Mouse (Mus musculus): ENCODE measurements around the gene Uhrf1.

The Uhrf1 gene

DNA sequence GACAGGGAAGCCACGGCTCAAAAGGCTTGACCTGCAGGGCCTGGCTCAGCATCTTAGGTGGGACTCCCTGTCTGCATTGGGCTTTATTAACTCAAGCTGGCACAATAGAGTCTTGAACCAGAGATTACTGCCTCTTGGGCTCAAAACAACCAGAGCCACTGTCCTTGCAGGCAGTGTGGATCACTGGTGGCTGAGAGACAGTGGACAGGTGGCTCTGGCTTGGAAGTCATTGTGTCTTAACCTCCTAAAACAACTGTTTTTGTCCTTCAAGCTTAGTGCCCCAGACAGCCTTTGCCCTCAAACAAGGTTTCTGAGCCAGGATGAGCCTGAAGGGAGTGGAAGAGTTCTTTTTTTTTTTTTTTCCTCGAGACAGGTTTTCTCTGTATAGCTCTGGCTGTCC lies 42.2 kb downstream of the Uhrf1 start:
- no peak for DNase-seq (ENCODE audit: low read depth, low spot score)

DNA sequence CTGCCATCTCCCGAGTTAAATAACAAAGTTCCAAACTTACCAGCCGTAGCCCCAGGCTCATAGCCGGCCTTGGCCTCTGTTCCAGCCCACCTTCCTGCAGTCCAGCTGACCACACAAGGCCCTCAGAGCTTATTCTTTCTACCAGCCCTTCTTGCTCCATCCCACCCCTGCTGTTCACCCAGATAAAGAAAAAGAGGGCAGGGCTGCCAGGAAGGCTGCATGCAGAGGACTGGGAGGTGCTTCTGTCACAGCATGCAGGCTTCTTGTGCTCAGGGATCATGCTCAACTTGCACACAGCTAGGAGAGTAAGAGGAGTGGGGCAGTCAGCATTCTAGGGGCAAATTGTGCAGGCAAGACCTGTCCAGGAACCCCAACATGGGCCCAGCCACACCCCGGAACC lies 45.0 kb downstream of the Uhrf1 start:
- DNase-seq (ENCODE audit: low read depth, low spot score): no peak

DNA sequence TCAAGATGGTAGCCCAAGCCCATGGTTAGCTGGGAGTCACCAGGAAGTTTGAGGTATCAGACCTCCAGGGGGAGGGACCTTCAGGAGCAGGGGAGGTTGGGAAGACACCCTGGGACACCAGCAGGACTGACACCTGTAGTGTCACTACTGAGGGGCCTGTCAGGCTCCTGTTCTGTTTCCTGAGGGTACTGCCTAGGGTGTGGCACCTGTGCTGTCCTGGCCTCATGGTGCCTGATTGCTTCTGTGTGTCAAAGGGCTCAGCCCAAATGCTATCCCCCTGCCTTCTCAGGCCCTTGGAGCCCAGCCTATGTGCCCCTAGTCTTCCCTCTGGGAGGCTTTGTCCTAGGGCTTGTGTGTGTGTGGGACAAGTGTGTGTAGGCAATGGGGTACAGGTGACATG lies 45.5 kb downstream of the Uhrf1 start:
- no peak for DNase-seq (ENCODE audit: low read depth, low spot score)

DNA sequence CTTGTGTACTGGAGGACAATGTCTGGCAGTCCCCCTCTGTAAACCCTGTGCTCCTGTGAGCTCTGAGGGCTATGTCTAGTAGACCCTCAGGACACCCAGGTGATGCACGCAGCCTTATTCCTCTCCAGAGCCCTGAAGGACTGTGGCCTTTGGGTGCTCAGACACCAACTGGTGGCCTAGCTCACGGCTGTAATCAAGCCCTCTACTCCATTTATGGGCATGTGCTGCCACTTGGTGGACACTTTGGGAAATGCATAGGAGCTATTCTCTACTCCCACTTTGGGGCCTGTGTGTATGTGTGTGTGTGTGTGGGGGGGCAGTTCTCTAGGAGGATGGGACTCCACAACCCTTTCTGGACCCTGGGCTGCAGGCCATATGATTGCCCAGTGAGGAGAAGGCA lies 47.6 kb downstream of the Uhrf1 start:
- no peak for DNase-seq (ENCODE audit: low read depth, low spot score)

DNA sequence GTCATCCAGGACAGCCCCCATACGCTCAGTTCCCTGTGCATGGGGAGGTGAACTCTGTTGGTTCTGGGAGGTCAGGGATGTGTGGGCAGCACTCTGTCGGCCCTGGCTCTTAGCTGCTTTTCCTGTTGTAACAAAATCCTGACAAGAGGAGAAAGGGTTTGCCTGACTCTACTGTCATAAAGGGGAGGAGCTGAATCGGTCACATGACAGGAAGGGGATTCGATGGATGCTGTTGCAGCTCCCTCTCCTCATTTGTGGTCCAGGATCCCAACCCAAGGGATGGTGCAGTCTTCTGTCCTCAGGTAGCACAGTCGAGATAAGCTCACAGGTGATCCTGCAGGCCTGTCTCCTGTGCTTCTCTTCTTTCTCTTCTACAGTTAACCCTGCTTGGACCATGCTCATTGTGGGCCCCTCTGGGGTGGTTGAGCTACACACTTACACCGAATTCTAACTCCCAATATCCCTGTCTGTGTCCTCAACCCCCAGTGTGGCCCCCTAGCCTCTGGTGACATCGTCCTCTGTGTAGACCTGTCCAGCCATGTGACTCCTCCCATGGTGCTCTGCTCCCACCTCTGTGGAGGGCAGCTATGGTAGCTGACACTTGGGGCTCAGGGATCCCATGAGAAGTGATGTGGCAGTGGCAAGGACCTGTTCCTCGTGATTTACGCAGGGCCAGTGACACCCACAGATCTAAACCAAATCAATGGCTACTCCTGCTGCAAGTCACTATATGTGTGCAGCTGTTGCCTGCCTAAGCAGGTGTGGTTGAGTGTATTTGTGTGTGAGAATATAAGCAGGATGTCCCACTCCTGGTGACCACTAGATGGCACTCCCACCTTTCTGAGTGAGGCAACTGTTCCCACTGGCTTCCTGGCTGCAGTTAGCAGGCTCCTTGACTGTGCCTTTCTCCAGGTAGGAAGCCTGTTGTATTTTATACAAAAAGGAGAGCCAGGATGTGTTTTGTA lies 54.1 kb downstream of the Uhrf1 start:
- DNase-seq (ENCODE audit: low read depth, low spot score): no peak

DNA sequence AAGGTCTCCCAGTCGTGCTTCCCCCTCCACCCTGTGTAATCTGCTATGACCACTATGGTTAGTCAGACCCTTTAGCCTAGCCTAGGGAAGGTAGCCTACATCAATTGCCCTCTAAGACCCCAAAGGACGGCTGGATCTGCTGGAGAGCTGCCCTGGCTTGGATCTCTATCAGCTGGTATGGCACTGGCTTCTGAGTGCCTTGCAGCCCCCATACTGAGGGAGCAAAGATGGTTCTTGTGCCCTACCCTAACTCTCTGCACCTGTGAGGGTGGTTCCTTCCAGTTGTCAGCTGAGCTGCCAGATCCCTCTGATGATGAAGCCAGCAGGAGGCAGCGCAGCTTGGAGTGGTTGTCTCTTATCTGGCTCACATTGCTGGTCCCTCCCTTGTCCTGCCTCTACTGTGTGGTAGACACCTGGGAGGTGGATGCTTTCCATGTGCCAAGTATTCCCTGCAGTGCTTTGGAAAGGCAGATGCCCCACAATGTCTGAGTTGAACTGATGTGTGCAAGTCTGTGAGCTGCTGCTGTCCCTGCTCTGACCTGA lies 56.1 kb downstream of the Uhrf1 start:
- no peak for DNase-seq (ENCODE audit: low read depth, low spot score)

DNA sequence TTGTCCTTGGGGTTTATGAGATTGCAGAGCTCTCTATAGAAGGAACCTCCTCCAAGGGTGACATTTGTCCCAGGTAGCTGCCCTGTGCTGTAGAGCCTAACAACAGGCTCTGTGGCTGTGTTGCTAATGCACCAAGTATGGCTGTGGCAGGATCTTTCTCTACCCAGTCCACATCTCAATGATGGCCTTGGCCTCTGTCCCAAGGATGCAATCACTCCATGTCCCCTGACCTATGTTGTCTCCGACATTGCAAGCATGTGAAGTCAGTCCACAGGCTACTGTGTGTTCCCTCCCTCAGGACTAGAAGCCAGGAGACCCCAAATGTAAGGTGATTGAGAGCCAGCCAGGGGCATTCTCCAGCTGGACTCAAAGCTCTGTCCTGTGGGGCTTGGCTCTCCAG lies 56.7 kb downstream of the Uhrf1 start:
- no peak for DNase-seq (ENCODE audit: low read depth, low spot score)

DNA sequence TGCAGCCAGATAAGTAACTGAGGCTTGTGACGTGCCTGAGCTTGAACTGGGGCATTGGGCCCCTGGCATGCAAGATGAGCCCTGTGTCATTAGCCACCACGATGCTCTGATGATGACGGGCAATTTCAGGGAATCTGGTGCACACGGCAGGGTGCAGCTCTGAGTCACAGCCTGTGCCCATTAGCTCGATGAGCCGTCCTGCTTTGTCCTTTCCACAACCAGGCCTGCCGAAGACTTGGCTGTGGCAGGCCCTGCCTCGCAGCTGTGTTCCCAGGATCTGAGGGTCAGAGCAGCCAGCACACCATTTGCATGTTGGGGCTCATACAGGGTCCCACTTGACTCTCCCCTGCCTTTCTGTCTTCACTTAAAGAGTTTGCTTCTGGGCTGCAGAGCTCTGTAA lies 57.3 kb downstream of the Uhrf1 start:
- DNase-seq (ENCODE audit: low read depth, low spot score): no peak

DNA sequence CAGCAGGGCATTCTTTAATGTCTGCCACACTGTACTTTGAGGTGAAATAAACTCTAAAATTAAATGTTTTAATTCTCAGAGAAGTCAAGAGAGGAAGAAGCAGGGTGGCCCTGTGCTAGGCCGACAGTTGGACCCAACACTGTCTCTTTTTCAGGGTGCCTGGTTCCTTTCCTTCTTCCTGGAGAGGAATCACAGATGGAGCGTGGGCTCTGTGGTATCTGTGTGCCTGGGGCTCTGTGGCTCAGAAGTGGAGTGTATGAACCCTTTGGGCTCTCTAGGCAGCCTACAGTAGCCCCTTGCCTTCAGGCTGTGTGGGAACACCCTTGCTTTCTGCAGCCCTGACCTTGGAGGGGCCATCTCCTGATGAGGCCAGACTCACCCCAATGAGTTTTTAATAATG lies 58.4 kb downstream of the Uhrf1 start:
- DNase-seq (ENCODE audit: low read depth, low spot score): no peak

DNA sequence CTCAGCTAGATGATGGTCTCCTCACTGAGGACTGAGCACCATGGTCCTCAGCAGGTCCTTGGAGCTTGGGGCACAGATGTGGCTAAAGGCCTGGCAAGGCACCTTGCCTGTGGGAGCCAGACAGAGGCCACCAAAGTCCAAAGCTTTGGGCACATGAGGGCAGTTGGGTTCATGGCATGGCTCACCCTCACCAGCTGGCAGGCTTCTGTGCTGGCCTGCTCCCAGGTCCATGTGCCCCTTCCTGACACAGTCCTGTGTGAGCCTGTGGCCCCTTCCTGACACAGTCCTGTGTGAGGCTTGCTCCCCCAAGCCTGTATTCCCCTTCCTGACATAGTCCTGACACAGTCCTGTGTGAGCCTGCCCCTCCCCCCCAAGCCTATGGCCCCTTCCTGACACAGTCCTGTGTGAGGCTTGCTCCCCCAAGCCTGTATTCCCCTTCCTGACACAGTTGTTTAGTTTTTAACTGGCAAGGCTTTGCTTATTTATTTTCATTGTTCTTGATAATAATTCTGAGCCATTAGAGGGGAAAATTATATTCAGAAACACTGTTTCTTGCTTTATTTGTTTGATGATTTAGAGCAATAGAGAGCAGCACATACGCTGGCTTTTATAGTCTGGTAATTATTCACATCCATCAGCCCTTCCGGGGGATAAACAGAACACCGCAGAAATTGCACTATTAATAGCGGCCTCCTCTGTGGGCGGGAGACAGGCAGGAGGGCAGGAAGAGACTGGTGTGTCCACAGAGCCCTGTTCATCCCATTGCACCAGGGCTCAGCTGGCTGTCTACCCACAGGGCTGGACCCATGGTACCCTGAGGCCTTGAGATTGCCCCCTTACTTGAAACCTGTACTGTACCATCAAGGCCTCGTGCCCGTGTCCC lies 62.9 kb downstream of the Uhrf1 start:
- no peak for DNase-seq (ENCODE audit: low read depth, low spot score)

DNA sequence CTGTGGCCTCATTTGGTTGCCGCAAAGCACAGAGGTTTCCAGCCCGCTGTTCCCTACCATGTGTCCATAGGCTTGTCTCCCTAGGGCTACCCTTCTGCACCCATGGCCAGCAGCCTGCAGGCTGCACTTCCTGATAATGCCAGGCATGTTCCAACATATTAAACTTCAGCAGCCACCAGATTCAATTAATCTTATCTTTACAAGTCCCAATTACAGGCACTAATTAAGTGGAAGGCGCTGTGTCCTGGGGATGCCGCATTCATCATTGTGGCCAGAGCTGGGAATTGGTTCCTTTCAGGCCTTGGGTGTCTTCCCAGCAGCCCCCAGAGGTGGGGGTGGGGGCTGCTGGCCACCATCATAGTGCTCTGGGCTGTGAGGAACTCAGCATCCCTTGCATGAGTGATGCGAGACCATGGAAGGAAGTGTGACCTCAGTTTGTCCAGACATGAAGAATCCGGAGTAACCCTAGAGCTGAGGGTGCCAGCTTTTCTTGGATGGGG lies 65.2 kb downstream of the Uhrf1 start:
- DNase-seq (ENCODE audit: low read depth, low spot score): no peak

DNA sequence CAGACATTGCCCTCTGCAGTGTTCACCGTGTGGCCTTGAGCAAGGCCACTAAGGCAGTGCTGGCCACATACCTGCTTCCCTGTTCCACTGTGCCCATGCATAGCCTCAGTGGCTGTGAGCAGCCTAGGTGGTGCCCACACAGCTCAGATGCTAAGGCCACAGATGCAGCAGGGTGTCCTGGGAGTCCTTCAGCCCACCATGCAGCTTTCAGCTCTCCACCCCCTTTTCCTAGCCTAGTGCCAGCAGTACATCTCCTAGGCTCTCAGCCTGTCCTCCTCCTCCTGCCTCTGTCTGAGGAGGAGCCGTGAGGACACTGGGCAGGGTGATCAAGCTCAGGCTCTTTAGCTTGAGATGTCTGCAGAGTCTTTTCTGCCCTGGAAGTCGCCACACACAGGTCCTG lies 67.0 kb downstream of the Uhrf1 start:
- DNase-seq (ENCODE audit: low read depth, low spot score): no peak

DNA sequence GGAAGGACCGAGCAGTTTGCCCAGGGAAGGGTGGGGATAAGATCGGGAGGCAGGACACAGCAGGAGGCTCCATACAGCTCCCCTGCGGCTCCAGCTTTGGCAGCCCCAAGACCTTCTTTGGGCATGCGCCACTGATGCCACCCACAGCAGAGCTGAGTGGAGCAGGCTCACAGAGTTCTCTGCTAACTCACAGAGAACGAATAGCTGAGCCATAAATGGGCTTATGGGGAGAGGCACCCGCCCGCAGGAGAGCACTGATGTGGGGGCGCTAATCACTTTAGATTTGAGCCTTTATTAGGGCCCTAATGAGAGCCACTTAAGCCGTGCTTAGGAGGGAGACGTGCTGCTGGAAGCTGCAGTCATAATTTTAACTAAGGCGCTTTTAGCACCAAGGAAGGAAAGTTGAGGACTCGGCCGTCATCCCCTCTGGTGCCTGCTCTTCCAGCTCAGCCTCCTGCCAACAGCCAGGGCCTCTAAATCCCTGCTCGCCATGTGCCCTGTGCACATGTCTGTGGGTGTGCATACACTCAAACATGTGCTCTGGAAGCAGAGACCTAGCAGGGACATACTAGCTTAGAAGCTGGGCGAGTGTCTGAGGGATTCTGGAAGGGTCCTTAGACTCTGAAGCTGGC lies 68.0 kb downstream of the Uhrf1 start:
- peak; percentile 91 for DNase-seq (ENCODE audit: low read depth, low spot score)

DNA sequence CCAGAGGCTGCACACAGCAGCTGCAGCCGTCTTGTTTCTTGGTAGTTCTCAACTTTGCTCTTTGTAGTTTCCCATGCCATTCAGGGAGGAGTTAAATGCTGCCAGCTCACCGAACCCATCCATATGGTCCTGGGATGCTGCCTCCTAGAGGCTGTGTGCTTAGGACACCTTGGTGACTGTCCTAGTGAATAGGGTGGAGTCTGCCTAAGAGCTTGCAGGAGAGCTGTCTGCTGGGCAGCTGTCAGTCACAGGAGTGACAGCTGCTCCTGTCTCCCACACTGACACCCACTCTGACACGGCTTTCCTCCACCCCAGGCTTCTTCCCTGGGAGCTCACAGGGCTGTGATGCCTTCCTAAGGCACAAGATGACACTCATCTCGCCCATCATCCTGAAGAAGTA lies 69.0 kb downstream of the Uhrf1 start:
- DNase-seq (ENCODE audit: low read depth, low spot score): no peak

All from telencephalon, adult 2 months (tissue).